Mouse (Mus musculus) adrenal gland, adult 2 months (tissue): ENCODE data around the gene Best2. TPM values are rescaled to one million over a fixed set of nuclear protein-coding genes. Genes with fewer than 3 reads are reported as not detected.
A peak's percentile ranks its signal among the peaks of the same experiment; 100 is the strongest.

Source experiments
- DNase-seq: peaks from one replicate; pipeline ENCODE4 v3.0.0; 2021
- long read RNA-seq: library from polyadenylated mRNA; stranded (forward); transcript quantifications from one replicate; pipeline ENCODE4 v2.0.0, GENCODE M21; 2021
- polyA plus RNA-seq: library from polyadenylated mRNA; depleted of rRNA; stranded (reverse); fragments of >200 nt; gene quantifications from 2 replicates; pipeline ENCODE4 v1.2.3, GENCODE M21; 2012; rRNA removed
- total RNA-seq, 2 experiments: library from RNA; stranded (reverse); gene quantifications; 2 replicates each; pipeline ENCODE4 v1.2.3; 2021

Best2 gene
- not detected for total RNA-seq
- polyA plus RNA-seq, result 0.18 TPM in 1 of 2 replicates, not detected in the other
- long read RNA-seq, result 0 reads

GRCm38 (mm10) chr8:85014431-85014830 is at the start of gene Best2:
TSS of gene Best2 (minus strand) at chr8:85014531.
- no peak for DNase-seq

DNA sequence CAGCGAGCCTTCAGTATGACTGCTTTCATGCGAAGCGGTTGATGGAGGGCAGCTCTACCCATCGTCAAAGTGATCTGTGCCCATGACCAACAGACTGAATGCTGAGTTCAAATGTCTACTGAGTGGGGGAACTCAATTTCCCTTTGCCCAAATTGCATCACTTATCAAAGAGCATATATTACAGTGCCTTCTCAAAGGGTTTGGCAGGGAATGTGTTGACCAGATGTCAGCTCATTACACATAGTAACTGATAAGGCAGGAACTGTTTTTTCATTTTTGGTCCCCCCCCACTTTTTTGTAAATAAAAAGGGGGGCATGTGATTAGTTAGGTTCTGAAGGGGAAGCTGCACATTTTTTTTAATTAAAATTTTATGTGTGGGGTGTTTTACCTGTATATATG is 48.3 kb upstream of the Best2 start:
- no peak for DNase-seq

GRCm38 (mm10) chr8:85059879-85060616 is 45.7 kb upstream of the Best2 start, which contains the start of gene Fbxw9:
TSS of gene Fbxw9 (plus strand) at chr8:85060055.
- DNase-seq, result peak; percentile 91

DNA sequence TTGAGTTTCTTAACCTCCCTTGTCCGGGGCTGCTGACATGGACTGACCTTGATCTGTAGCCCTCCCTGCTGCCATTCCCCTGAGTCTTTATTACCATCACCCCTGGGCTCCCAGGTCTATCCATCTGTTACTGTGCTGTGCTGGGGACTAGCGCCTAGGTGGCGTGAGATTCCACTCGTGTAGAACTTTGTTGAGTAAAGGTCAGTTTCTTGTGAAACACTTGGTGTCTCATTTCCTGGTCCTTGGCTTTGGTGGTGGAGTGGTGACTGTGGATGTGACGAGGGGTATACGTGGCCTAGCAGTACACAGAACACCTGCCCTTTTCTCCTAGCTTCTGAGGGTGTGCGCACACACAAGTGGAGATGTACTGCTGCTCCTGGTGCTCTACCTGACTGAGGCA is 43.0 kb upstream of the Best2 start:
- DNase-seq, result peak; percentile 56

DNA sequence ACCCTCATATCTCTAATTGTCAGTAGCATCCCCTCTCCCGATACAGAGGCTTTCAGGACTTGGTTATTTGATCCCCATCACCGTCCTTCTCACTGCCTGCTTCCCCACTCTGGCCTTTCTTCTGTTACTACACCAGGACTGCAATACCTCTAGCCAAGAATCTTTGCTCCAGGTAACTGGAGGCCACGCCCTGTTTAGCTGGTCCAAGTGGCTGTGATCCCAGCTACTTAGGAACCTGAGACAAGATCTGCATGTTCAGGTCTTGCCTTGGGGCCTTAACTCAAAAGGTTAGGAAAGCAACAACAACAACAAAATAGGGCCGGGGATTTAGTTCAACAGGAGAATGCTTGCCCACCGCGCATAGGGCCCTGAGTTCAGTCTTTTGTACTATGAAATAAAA is 29.3 kb upstream of the Best2 start:
- no peak for DNase-seq

GRCm38 (mm10) chr8:85037681-85038531 is 23.6 kb upstream of the Best2 start:
- peak; percentile 76 for DNase-seq

DNA sequence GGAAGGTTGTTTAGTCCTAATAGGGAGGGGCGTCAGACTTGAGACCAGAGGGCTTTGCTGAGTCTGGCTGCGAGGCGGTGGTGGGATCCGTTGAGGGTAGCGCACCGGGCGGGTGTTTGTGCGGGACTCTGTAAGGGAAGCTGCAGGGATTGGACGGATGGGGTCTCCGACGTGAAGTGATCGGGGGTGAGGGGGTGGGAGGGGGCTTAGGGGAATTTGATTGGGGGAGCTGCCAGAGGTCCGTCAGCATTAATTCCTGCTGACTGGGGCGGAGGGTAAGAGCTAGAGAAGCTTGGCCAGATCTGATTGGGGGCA is 23.0 kb upstream of the Best2 start:
- DNase-seq, result peak; percentile 35

GRCm38 (mm10) chr8:85036718-85037365 is 22.5 kb upstream of the Best2 start, which contains the start of gene Tnpo2:
TSS of gene Tnpo2 (plus strand) at chr8:85036915.
- DNase-seq, result peak; percentile 95

- DNase-seq, result no peak
Measured at GRCm38 (mm10) chr8:85036381-85036717, 22.0 kb upstream of the Best2 start.

DNA sequence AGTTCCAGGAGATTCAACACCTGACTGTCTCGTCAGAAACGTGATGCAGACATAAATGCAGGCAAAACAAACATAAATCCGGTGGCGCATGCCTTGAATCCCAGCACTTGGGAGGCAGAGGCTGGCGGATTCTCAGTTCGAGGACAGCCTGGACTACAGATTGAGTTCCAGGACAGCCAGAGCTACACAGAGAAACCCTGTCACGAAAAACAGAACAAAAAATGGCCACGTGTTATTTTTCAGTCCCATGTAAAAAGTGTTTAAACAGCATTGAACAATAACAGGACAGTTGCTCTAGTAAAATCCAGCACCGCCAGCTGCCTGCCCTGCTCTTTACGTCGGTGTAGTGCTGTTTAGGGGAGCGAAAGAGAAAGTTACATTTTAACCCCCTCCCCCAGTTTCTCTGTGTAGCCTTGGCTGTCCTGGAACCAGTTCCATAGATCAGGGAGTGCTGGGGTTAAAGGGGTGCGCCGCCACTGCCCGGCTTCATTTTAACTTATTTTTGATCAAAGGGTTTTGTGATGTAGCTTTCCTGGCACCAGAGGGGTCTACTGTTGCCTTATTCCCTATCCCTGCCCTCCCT is 21.5 kb upstream of the Best2 start:
- DNase-seq, result peak; percentile 57

DNA sequence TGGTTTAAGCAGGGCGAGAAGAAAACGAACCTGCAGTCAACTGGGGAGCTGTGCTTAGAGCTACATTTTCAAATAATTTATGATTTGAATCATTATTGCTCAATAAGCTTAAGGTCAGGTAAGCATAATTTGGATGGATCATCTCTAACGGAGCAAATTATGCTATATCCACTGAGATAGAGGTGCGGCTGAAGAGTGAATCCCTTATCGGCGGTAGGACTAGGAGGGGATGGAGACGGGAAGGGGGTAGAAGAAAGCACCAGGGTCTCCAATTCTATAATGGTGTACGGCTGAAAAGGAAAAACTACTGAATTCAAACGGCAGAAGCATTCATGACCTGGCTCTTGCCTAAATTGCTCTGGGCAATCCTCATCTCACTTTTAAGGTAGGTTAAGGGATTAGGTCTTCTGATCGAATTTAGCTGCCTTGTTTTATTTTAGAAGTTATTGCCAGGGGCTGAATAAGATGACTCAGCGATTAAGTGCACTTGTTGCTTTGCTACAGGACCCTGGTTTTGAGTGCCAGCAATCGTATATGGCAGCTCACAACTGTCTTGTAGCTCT is 20.9 kb upstream of the Best2 start:
- DNase-seq, result peak; percentile 28

DNA sequence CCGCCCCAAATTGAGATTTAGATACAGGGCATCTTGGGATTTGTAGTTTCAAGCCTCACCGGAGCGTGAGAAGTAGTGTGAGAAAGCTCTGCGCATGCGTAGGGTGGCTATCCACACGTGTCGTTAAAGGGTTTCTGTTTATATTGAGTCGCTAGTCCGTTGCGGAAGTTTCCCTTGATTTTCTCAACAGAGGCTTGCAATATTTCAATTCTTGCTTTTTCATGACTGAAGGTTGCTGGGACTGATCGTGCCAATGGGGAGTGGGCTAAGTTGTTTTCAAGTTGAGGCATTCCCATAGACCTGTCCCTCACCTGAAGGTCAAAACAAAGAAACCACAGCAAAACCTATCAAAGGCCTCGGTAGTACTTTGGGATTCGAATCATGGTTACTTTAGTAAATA is 20.4 kb upstream of the Best2 start:
- DNase-seq, result peak; percentile 73

GRCm38 (mm10) chr8:85033867-85034266 is 19.5 kb upstream of the Best2 start:
- no peak for DNase-seq

DNA sequence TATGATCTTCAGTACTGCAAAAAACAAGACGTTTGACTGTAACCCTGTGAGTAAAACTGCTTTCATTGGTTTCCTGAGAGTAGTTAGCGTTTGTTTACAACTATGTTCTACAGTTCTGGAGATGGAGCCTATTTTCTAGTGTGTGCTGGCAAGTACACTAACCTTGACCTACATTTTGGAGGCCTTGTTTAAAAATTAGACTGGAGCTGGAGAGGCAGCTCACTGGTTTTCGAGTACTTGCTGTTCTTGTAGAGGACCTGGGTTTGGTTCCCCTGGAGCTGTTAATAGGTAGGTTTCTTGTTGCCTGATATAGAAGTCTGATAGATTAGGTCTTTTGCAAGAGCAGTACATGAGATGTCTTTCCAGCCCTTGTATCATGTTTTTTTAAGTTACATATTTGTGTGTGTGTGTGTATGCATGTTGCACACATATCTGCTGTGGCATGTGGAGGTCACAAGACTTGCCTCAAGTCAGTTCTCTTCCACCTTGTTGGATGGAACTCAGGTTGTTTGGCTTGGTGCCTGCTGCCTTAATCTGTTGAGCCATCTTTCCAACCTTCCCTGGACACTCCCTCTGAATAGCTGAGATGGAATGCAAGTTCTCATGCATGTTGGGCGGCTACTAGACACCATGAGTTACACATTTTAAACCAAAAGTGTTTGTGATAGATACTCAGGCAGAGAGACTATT is 18.4 kb upstream of the Best2 start:
- no peak for DNase-seq

DNA sequence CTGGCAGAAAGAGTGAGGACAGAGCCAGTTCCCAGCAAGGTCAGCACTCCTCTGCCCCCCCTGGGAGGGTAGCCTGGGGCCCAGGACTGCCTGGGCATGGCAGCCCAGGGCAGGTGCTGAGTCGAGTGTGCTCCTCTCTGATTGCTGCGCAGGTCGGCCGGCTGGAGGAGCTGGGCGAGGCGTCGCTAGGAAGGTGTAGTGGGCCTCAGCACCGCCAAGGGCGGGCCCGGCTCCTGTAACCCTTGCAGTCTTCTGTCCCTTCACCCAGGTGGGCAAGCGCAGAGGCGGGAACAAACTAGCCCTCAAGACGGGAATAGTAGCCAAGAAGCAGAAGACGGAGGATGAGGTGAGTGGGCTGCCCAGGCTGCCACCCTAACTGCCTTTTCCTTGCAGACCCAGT is 14.9 kb upstream of the Best2 start:
- peak; percentile 34 for DNase-seq

DNA sequence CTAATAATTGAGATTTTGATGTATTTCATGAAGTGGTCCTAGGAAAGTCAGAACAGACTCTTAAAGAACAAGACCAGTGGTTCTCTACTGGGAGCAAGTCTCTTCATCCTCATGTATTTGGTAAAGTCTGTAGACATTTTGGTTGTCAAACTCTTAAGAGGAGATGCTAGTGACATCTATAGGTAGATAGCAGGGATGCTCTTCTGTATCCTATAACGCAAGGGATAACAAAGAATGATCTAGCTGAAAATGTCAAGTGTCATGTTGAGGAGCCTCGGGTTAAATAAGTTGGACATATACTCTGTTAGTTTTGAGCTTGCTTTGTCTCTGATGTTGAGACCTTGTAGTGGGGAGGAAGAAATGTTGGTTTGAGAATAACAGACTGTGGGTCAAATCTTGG is 13.6 kb upstream of the Best2 start:
- no peak for DNase-seq

DNA sequence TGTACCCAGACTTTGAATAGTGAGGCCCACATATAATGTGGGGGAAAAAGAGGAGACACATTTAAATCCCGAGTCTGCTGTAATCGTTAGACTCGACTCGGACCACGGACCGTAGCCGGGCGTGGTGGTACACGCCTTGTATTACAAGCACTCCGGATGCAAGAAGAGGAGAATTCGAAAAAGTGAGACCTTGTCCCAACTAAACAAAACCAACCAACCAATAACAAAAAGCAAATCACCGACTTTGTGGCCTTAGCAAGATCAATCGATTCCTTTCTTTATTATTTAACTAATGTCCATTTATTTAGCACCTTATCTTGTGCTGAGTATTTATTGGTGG is 13.2 kb upstream of the Best2 start:
- DNase-seq, result no peak

DNA sequence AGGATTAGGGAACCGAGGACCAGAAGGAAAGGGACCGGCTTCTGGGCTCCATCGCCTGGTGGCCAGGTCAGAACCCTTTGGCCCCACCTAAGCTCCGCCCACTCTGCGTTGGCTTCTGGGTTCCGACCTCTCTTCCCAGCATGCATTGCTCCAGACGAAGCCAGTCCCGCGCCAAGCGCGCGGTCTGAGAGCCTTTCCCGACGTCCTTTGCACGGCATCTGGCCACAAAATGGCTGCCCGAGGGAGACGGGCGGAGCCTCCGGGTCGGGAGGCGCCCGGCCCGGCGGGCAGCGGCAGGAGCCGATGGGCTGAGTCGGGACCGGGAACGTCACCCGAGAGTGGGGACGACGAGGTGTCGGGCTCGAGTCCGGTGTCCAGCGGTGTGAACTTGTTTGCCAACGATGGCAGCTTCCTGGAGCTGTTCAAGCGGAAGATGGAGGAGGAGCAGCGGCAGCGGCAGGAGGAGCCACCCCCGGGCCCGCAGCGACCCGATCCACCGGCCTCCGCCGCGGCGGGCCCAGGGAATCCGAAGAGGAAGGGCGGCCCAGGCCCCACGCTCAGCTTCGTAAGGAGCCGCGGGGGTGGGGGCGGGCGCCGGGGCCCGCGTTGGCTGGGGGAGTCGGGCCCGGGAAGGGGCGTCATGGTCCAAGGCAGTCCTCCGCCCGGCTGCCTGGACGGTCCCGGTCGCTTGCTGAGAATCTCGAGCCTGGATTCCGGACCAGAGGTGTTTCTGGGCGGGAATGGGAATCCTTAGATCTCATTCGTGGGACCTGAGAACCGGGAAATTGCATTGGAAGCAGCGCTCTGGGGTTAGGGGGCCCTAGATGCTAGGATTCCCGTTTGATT is 12.6 kb upstream of the Best2 start, which contains the start of gene Trir:
Gene Trir, plus strand, starts transcription at position 154 of the 846 bp plus-strand sequence.
- DNase-seq, result peak; percentile 98

DNA sequence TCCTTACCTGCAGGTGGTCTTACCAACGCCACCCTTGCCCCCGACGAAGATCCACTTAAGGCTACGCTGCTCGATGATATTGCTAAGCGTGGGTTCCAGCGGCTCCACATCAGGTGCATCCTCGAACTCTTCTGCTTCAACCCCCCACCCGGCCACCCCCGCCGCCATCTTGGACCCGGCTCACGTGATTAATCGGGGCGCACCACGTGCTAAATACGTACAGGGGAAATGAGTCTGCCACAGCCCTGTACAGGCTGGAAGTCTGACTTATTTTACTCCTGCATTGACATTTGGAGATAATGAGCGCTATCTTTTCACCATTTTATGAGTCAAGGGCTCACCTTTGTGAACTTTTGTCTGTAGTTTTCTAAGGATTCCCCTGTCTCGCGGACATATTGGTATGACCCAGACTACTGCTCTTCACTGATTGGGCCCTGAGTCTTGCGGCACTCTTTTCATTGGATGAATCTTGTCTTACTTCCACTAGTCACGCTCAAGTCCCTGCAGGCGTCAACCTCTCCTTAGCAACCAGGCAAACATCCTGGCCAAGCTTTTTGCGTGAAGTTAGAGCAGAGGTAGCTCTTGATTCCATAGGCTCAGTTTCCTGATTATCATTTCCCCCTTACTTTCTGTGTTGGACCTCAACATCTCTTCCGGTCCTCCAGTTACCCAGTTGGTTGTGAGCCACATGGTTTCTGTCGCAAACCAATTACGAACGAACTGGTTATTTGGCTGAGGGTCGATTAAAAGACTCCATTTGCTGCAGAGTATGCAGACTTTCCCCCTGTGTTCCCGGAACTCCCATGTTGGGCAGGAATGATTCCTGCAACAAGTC is 11.0 kb upstream of the Best2 start, which contains the start of gene Asna1:
Gene Asna1, minus strand, starts transcription at position 184 of the 835 bp plus-strand sequence.
- DNase-seq, result peak; percentile 84

DNA sequence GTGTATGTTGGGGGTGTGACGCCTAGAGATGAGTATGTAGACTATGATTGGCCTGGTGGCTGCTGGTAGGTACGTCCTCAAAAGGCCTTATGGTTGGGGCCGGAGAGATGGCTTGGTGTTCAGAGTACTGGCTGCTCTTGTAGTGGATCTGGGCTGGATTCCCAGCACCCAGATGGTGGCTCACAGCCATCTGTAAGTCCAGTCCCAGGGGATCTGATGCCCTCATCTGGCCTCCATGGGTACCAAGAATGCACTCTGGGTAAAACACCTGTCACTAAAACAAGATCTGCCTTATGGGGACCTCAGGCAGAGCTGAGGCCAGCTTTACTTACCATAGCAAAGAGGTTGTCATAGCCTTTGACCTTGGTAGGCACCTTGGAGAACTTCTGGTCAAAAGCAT is 9.5 kb upstream of the Best2 start:
- no peak for DNase-seq
